Mouse (Mus musculus): ENCODE data around the gene Tppp2.

DNA sequence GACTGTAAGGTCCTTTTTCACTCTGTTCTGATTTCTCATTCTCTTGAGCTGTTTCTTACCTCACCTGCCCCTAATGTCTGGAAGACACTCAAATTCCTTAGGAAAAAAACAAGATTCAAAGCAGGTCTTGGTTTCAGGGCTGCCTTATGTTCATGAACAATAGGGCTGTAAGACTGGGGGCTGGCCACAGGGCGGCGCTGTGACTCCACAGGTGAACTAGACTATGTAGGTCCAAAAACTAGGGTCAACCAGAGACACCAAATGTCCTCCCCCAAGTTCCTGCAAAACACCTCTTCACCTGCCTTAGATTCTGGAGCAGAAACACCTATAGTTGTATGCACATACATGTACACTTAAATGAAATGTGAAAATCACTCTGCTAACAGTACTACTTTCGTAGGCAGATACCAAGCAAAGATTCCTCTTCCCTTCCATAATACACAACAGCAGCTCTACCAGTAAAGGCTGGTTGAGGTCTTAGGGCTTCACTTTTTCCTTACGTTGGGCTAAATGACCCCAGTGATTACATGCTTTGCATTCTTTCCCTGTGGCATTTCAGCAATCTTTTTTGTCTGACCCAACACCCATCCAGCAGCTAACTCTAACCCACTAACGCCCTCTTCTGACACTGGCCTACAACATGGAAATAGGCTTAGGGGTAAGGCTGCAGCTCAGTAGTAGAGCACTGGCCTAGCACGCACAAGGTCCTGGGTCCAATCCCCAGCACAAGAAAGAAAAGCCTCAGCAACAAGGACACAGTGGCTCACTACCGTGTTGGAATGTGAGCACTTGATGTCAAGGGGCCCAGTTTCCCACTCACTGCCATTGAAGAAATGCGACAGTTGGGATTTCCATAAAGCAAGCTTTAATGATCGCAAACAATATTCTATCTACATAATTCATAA, 15.2 kb upstream of the Tppp2 start:
- peak; percentile 87 for TF ChIP-seq CTCF (IDR thresholded peaks at IDR 0.05; ENCODE audit: low read depth)
- no peak for TF ChIP-seq EP300 (IDR thresholded peaks at IDR 0.05; ENCODE audit: low read depth)

Data from liver, embryonic 14.5 days (tissue).